Mouse (Mus musculus) heart, embryonic 11.5 days (tissue): Measurements from ENCODE around the gene Sptbn2. TPM values are rescaled to one million over a fixed set of nuclear protein-coding genes. Genes with fewer than 3 reads are reported as not detected.

Experiments
- ATAC-seq: fragments of 200-750 bp; cut with Nextera tagmentation; replicated peaks from 2 replicates; pipeline ENCODE4 v1.8.0; 2017; ENCODE audit warnings: moderate library complexity; ENCODE audit not compliant: insufficient number of reproducible peaks, low FRiP score, low TSS enrichment
- H3K27ac ChIP-seq: fragments of 300-500 bp; sonication (generic); 2 replicates; pipeline ENCODE4 v1.5.1; 2014; ENCODE audit warnings: mild to moderate bottlenecking, low read depth, low read length
- H3K27me3 ChIP-seq: fragments of 300-500 bp; sonication (generic); 2 replicates; pipeline ENCODE4 v1.6.1; 2014; ENCODE audit warnings: mild to moderate bottlenecking, low read length, mixed read lengths; ENCODE audit not compliant: control insufficient read depth, insufficient read depth
- H3K36me3 ChIP-seq: fragments of 300-500 bp; sonication (generic); 2 replicates; pipeline ENCODE4 v1.6.1; 2014; ENCODE audit warnings: mild to moderate bottlenecking, low read length, moderate library complexity, mixed read lengths; ENCODE audit not compliant: control insufficient read depth, insufficient read depth
- H3K4me1 ChIP-seq: fragments of 300-500 bp; sonication (generic); 2 replicates; pipeline ENCODE4 v1.6.1; 2014; ENCODE audit warnings: low read length; ENCODE audit not compliant: control insufficient read depth, insufficient read depth
- H3K4me2 ChIP-seq: fragments of 300-500 bp; sonication (generic); 2 replicates; pipeline ENCODE4 v1.6.1; 2014; ENCODE audit warnings: mild to moderate bottlenecking, moderate library complexity
- H3K4me3 ChIP-seq: fragments of 300-500 bp; sonication (generic); 2 replicates; pipeline ENCODE4 v1.5.1; 2014; ENCODE audit warnings: low read depth, low read length
- H3K9ac ChIP-seq: fragments of 300-500 bp; sonication (generic); 2 replicates; pipeline ENCODE4 v1.6.1; 2014; ENCODE audit warnings: mild to moderate bottlenecking, low read depth, low read length, moderate library complexity
- H3K9me3 ChIP-seq: fragments of 300-500 bp; sonication (generic); replicated peaks from 2 replicates; pipeline ENCODE4 v1.6.1; 2016; ENCODE audit warnings: low read length; ENCODE audit not compliant: control insufficient read depth
- WGBS: fragments of 180-500 bp; shearing (Covaris S2); extraction: QIAGEN DNeasy Blood & Tissue Kit; methylation state at CpG from one replicate; pipeline ENCODE4 v1.1.7; 2014; ENCODE audit not compliant: insufficient replicate concordance; 5-methylcytosine and 5-hydroxymethylcytosine counted together
- polyA plus RNA-seq: library from polyadenylated mRNA; unstranded; fragments of >200 nt; fragmentation: Nextera tagmentation; extraction: Ambion mirVana; gene quantifications from 2 replicates; pipeline ENCODE4 v1.2.1, GENCODE M21; 2014

The Sptbn2 gene
- polyA plus RNA-seq, 1 experiment from 2014 or later, result 0.42 TPM

GRCm38 (mm10) chr19:4699821-4700220, 11.1 kb upstream of the Sptbn2 start:
- Histone ChIP-seq H3K9ac (no peak overlapping the region), H3K36me3 (no peaks in the 10 kb centered on the region), H3K4me2 (no peak overlapping the region), H3K27me3 (peaks cover 43% of the 10 kb centered on the region), H3K4me3 (no peak overlapping the region), H3K27ac (no peak overlapping the region), H3K4me1 (peaks cover 2% of the 10 kb centered on the region; the same call in 1 of the 2 replicates), H3K9me3 (no peaks in the 10 kb centered on the region; the same call in 1 of the 2 replicates)
- WGBS, result 65% methylated on average over 5 of the region's 5 CpGs
- ATAC-seq, result no peak

GRCm38 (mm10) chr19:4700656-4701055, 10.3 kb upstream of the Sptbn2 start:
- H3K27ac ChIP-seq, result no peak overlapping the region
- WGBS, result 64% methylated on average over 8 of the region's 8 CpGs
- H3K36me3 ChIP-seq, result no peaks in the 10 kb centered on the region
- peaks cover 43% of the 10 kb centered on the region for H3K27me3 ChIP-seq
- ATAC-seq, result no peak
- no peaks in the 10 kb centered on the region; the same call in 1 of the 2 replicates for H3K9me3 ChIP-seq
- H3K4me1 ChIP-seq, result peaks cover 2% of the 10 kb centered on the region; the same call in 1 of the 2 replicates
- no peak overlapping the region for H3K4me3 ChIP-seq
- H3K9ac ChIP-seq, result no peak overlapping the region
- no peak overlapping the region for H3K4me2 ChIP-seq

- Histone ChIP-seq H3K4me3 (no peak overlapping the region), H3K9me3 (no peaks in the 10 kb centered on the region; the same call in 1 of the 2 replicates), H3K36me3 (no peaks in the 10 kb centered on the region), H3K27me3 (peaks cover 43% of the 10 kb centered on the region), H3K27ac (no peak overlapping the region), H3K4me1 (peaks cover 2% of the 10 kb centered on the region; the same call in 1 of the 2 replicates), H3K4me2 (no peak overlapping the region), H3K9ac (no peak overlapping the region)
- no peak for ATAC-seq
- WGBS, result 51% methylated on average over 7 of the region's 7 CpGs
Observed at GRCm38 (mm10) chr19:4701221-4701620, 9.7 kb upstream of the Sptbn2 start.

GRCm38 (mm10) chr19:4708765-4709164, 2.2 kb upstream of the Sptbn2 start:
- no peak overlapping the region for H3K9ac ChIP-seq
- no peak for ATAC-seq
- no peak overlapping the region for H3K4me3 ChIP-seq
- peaks cover 44% of the 10 kb centered on the region for H3K27me3 ChIP-seq
- H3K4me1 ChIP-seq, result peaks cover 3% of the 10 kb centered on the region; the same call in 1 of the 2 replicates
- WGBS, result 77% methylated on average over 10 of the region's 10 CpGs
- H3K4me2 ChIP-seq, result no peak overlapping the region
- no peaks in the 10 kb centered on the region for H3K36me3 ChIP-seq
- no peak overlapping the region for H3K27ac ChIP-seq
- H3K9me3 ChIP-seq, result no peaks in the 10 kb centered on the region

- Histone ChIP-seq H3K27ac (no peak overlapping the region), H3K27me3 (peaks cover 63% of the 10 kb centered on the region), H3K9me3 (no peaks in the 10 kb centered on the region), H3K4me2 (peak overlapping the region; percentile 98), H3K9ac (0 out of 2 replicates have a peak overlapping the region, but pooled peaks have one; percentile 56), H3K36me3 (no peaks in the 10 kb centered on the region), H3K4me1 (peaks cover 3% of the 10 kb centered on the region; the same call in 1 of the 2 replicates), H3K4me3 (peak overlapping the region; percentile 63)
- ATAC-seq, result no peak
- WGBS, result under 1% methylated on average over 61 of the region's 65 CpGs
Observed at GRCm38 (mm10) chr19:4711601-4712155, 711 bp downstream of the Sptbn2 start.

- Histone ChIP-seq H3K27ac (no peak overlapping the region), H3K4me3 (peak overlapping the region; percentile 63), H3K27me3 (peaks cover 66% of the 10 kb centered on the region), H3K9me3 (no peaks in the 10 kb centered on the region), H3K4me2 (peak overlapping the region; percentile 98), H3K36me3 (no peaks in the 10 kb centered on the region), H3K9ac (0 out of 2 replicates have a peak overlapping the region, but pooled peaks have one; percentile 56), H3K4me1 (peaks cover 3% of the 10 kb centered on the region; the same call in 1 of the 2 replicates)
- under 1% methylated on average over 60 of the region's 60 CpGs for WGBS
- no peak for ATAC-seq
Observed at GRCm38 (mm10) chr19:4712156-4712780, 1.3 kb downstream of the Sptbn2 start.

- H3K9ac ChIP-seq, result 0 out of 2 replicates have a peak overlapping the region, but pooled peaks have one; percentile 56
- WGBS, result 32% methylated on average over 13 of the region's 13 CpGs
- peak overlapping the region; percentile 63 for H3K4me3 ChIP-seq
- no peaks in the 10 kb centered on the region for H3K9me3 ChIP-seq
- H3K27me3 ChIP-seq, result peaks cover 69% of the 10 kb centered on the region
- H3K4me2 ChIP-seq, result peak overlapping the region; percentile 98
- ATAC-seq, result no peak
- H3K27ac ChIP-seq, result no peak overlapping the region
- no peaks in the 10 kb centered on the region for H3K36me3 ChIP-seq
- peaks cover 3% of the 10 kb centered on the region; the same call in 1 of the 2 replicates for H3K4me1 ChIP-seq
Observed at GRCm38 (mm10) chr19:4712781-4713526, 2.0 kb downstream of the Sptbn2 start.

- no peak for ATAC-seq
- WGBS, result 54% methylated on average over 3 of the region's 3 CpGs
- peaks cover 3% of the 10 kb centered on the region; the same call in 1 of the 2 replicates for H3K4me1 ChIP-seq
- peaks cover 70% of the 10 kb centered on the region for H3K27me3 ChIP-seq
- no peaks in the 10 kb centered on the region for H3K9me3 ChIP-seq
- H3K4me3 ChIP-seq, result no peak overlapping the region
- no peaks in the 10 kb centered on the region for H3K36me3 ChIP-seq
- no peak overlapping the region for H3K4me2 ChIP-seq
- H3K27ac ChIP-seq, result no peak overlapping the region
- no peak overlapping the region for H3K9ac ChIP-seq
Observed at GRCm38 (mm10) chr19:4713886-4714285, 2.9 kb downstream of the Sptbn2 start.
